Mouse (Mus musculus) adipose tissue, adult 10 weeks (tissue): ENCODE measurements around the gene Selenot. TPM values are rescaled to one million over a fixed set of nuclear protein-coding genes. Genes with fewer than 3 reads are reported as not detected.

Experiments used
- polyA plus RNA-seq: library from polyadenylated mRNA; stranded (reverse); fragments of 350-450 nt; fragmentation: Illumina TruSeq; extraction: RNeasy Lipid Tissue Mini Kit (QIAGEN cat#74804); gene quantifications from one replicate; pipeline ENCODE4 v1.2.3, GENCODE M21; 2014; ENCODE audit warnings: low read depth, low replicate concordance

Gene Selenot
- 101 TPM for polyA plus RNA-seq

GRCm38 (mm10) chr3:58576137-58577066 is at the start of gene Selenot:
TSS of gene Selenot (plus strand) at chr3:58576636.

GRCm38 (mm10) chr3:58636406-58637295 is 60.2 kb downstream of the Selenot start, which contains the start of gene Erich6:
TSS of gene Erich6 (minus strand) at chr3:58637207.

Other genes starting within 250 kb of the Selenot start
- 11.8 TPM for gene Tsc22d2, start 161.9 kb upstream of the Selenot start, polyA plus RNA-seq
- 34.7 TPM for gene Eif2a, start 50.8 kb upstream of the Selenot start, polyA plus RNA-seq
- 117 TPM for gene Serp1, start 50.7 kb upstream of the Selenot start, polyA plus RNA-seq
- 1.8 TPM for gene Erich6, start 60.6 kb downstream of the Selenot start, polyA plus RNA-seq
- 7.6 TPM for gene Siah2, start 115.8 kb downstream of the Selenot start, polyA plus RNA-seq
- not detected for gene Mindy4b-ps, start 245.7 kb downstream of the Selenot start, polyA plus RNA-seq